23 mouse cellular contexts compared by ENCODE assay signal in genomic region chr5:89980204-89980603, GRCm38 (mm10).
DNase-seq lines count a peak whose midpoint lies in the region; TF ChIP-seq lines count a peak whose summit lies in the region.
"Had no signal": no experiment of that assay in that cellular context is flagged by ENCODE, and none has a peak within 500 bp of the region (broad histone marks: within the 10 kb centered on the region; RNA-seq: fewer than 3 reads in every experiment).

No protein-coding gene starts in this region.

- H3K4me3 ChIP-seq in cerebellum, adult 2 months (replicated peaks; ENCODE audit: insufficient read depth, low read depth, low read length) = no peak overlapping the region
- H3K4me3 ChIP-seq: embryonic facial prominence, embryonic 10.5 days; heart, embryonic 12.5 days; hindbrain, embryonic 10.5 days; intestine, embryonic 15.5 days; liver, embryonic 13.5 days; midbrain, embryonic 12.5 days had no signal

- peak; percentile 6 to 19 for DNase-seq in frontal cortex, postnatal 36 days (ENCODE audit: low spot score in 2 of 2)
- no peak for DNase-seq in frontal cortex, postnatal 25 days (ENCODE audit: low spot score in 2 of 2)
- peak; percentile 11 for DNase-seq in layer of hippocampus, adult 11-12 months (ENCODE audit: low spot score)
- DNase-seq in layer of hippocampus, postnatal 14 days (ENCODE audit: low spot score in 2 of 2) = no peak
- DNase-seq in right cerebral cortex, adult 18-20 months = peak; percentile 29
- no peak for DNase-seq in right cerebral cortex, postnatal 4 days
- DNase-seq in telencephalon, adult 2 months (ENCODE audit: low read depth, low spot score) = peak; percentile 55
- no peak for DNase-seq in cerebellum, adult 2 months
- DNase-seq: adrenal gland, postnatal 25 days; cerebellum, adult 11 months; cerebellum, postnatal 10 days; gastrocnemius, postnatal 10 days; heart, postnatal 10 days; kidney, postnatal 25 days; liver, embryonic 13.5 days; lung, adult 2 months; lung, postnatal 14 days; thymus, postnatal 36 days had no signal

- no peak for TF ChIP-seq POLR2A in cerebellum, adult 2 months (IDR thresholded peaks at IDR 0.05; ENCODE audit: borderline replicate concordance, insufficient read depth, low read length)

- H3K27me3 ChIP-seq in cerebellum, adult 2 months (ENCODE audit: control insufficient read depth, insufficient read depth, low read length) = no peaks in the 10 kb centered on the region; the same call in 1 of the 2 replicates
- H3K27me3 ChIP-seq: heart, embryonic 12.5 days; intestine, embryonic 15.5 days; liver, embryonic 13.5 days; midbrain, embryonic 12.5 days had no signal

- TF ChIP-seq CTCF in cerebellum, adult 2 months (IDR thresholded peaks at IDR 0.05; ENCODE audit: borderline replicate concordance, insufficient read depth, low read depth, low read length) = no peak

- H3K4me1 ChIP-seq in cerebellum, adult 2 months (ENCODE audit: control insufficient read depth, insufficient read depth, low read length) = no peaks in the 10 kb centered on the region
- H3K4me1 ChIP-seq: embryonic facial prominence, embryonic 10.5 days; heart, embryonic 12.5 days; hindbrain, embryonic 10.5 days; intestine, embryonic 15.5 days; liver, embryonic 13.5 days; midbrain, embryonic 12.5 days had no signal

- no peak overlapping the region for H3K27ac ChIP-seq in cerebellum, adult 2 months (ENCODE audit: insufficient read depth, low read length)
- H3K27ac ChIP-seq: embryonic facial prominence, embryonic 10.5 days; hindbrain, embryonic 10.5 days; intestine, embryonic 15.5 days; liver, embryonic 13.5 days; midbrain, embryonic 12.5 days had no signal

- 73% methylated on average over 3 of the region's 3 CpGs for WGBS in cerebellum, adult 2 months

Comparison
In these comparisons a context has a peak if more than half of its experiments do, and no peak if none do; other contexts are left out.
1. DNase-seq: peak in frontal cortex, postnatal 36 days (2 of 2), layer of hippocampus, adult 11-12 months (single experiment), right cerebral cortex, adult 18-20 months (single experiment) and telencephalon, adult 2 months (single experiment); none in frontal cortex, postnatal 25 days (0 of 2), layer of hippocampus, postnatal 14 days (0 of 2), right cerebral cortex, postnatal 4 days (single experiment) and cerebellum, adult 2 months (0 of 2).